Mouse (Mus musculus): ENCODE measurements around the gene Strn3.

GRCm38 (mm10) chr12:51676442-51676841 is 15.3 kb downstream of the Strn3 start:
- TF ChIP-seq POLR2A (IDR thresholded peaks at IDR 0.05; ENCODE audit: borderline replicate concordance, extremely low read depth, low read depth, low read length) (no peak), CTCF (IDR thresholded peaks at IDR 0.05; ENCODE audit: insufficient read depth, low read length) (no peak)

Data from lung, adult 2 months (tissue).